Mouse (Mus musculus) neural tube, embryonic 14.5 days (tissue): ENCODE data around the gene Rptn. TPM values are rescaled to one million over a fixed set of nuclear protein-coding genes. Genes with fewer than 3 reads are reported as not detected.
"Not testable (repeated sequence)": the region's sequence is repeated elsewhere in the genome, so short reads cannot be mapped to it uniquely, and the experiment has no call there.

Source experiments
- ATAC-seq: fragments of 200-750 bp; cut with Nextera tagmentation; 2 replicates; pipeline ENCODE4 v1.8.0; 2017; ENCODE audit warnings: low read depth, mild to moderate bottlenecking, moderate TSS enrichment, moderate library complexity
- H3K27ac ChIP-seq: fragments of 300-500 bp; sonication (generic); 2 replicates; pipeline ENCODE4 v1.5.1; 2014; ENCODE audit warnings: low read depth, mild to moderate bottlenecking, control low read depth, low read length, moderate library complexity, mixed read lengths
- H3K27me3 ChIP-seq: fragments of 300-500 bp; sonication (generic); 2 replicates; pipeline ENCODE4 v1.6.1; 2014; ENCODE audit warnings: low read length; ENCODE audit not compliant: control insufficient read depth, insufficient read depth
- H3K36me3 ChIP-seq: fragments of 300-500 bp; sonication (generic); 2 replicates; pipeline ENCODE4 v1.6.1; 2014; ENCODE audit warnings: low read length, mixed read lengths; ENCODE audit not compliant: control insufficient read depth, insufficient read depth
- H3K4me1 ChIP-seq: fragments of 300-500 bp; sonication (generic); 2 replicates; pipeline ENCODE4 v1.6.1; 2014; ENCODE audit warnings: low read length; ENCODE audit not compliant: control insufficient read depth, insufficient read depth
- H3K4me2 ChIP-seq: fragments of 300-500 bp; sonication (generic); 2 replicates; pipeline ENCODE4 v1.6.1; 2014; ENCODE audit warnings: mild to moderate bottlenecking, low read depth, low read length, control low read depth
- H3K4me3 ChIP-seq: fragments of 300-500 bp; sonication (generic); 2 replicates; pipeline ENCODE4 v1.5.1; 2014; ENCODE audit warnings: low read depth, low read length, control low read depth, mixed read lengths
- H3K9ac ChIP-seq: fragments of 300-500 bp; sonication (generic); replicated peaks from 2 replicates; pipeline ENCODE4 v1.6.1; 2014; ENCODE audit warnings: low read depth, mild to moderate bottlenecking, control low read depth, low read length, mixed read lengths
- H3K9me3 ChIP-seq: fragments of 300-500 bp; sonication (generic); 2 replicates; pipeline ENCODE4 v1.6.1; 2016; ENCODE audit warnings: low read length; ENCODE audit not compliant: control insufficient read depth
- WGBS: fragments of 180-500 bp; shearing (Covaris S2); extraction: QIAGEN DNeasy Blood & Tissue Kit; methylation state at CpG from one replicate; pipeline ENCODE4 v1.1.7; 2014; 5-methylcytosine and 5-hydroxymethylcytosine counted together
- microRNA-seq: library from miRNA; unstranded; fragments of <30 nt; microRNA quantifications from one replicate; pipeline ENCODE4, GENCODE M21; 2016
- polyA plus RNA-seq: library from polyadenylated mRNA; unstranded; fragments of >200 nt; fragmentation: Nextera tagmentation; extraction: Ambion mirVana; gene quantifications from 2 replicates; pipeline ENCODE4 v1.2.1, GENCODE M21; 2014

The Rptn gene
- polyA plus RNA-seq, 1 experiment from 2014 or later: not detected

- Histone ChIP-seq H3K4me2 (peak overlapping the region; percentile 82), H3K9ac (0 out of 2 replicates have a peak overlapping the region, but pooled peaks have one; percentile 28), H3K27me3 (peaks cover 13% of the 10 kb centered on the region), H3K4me3 (peak overlapping the region; percentile 48), H3K4me1 (0 out of 2 replicates have a peak, but pooled peaks cover 4% of the 10 kb centered on the region), H3K9me3 (no peaks in the 10 kb centered on the region), H3K27ac (no peak overlapping the region), H3K36me3 (no peaks in the 10 kb centered on the region)
- WGBS: under 1% methylated on average over 54 of the region's 54 CpGs
- ATAC-seq: no peak
These were observed 52.7 kb downstream of the Rptn start for GRCm38 (mm10) chr3:93446128-93446755.

- H3K9me3 ChIP-seq, H3K4me1 ChIP-seq, H3K36me3 ChIP-seq, H3K27ac ChIP-seq, ATAC-seq, H3K9ac ChIP-seq: not testable (repeated sequence)
- peak overlapping the region; percentile 82 for H3K4me2 ChIP-seq
- under 1% methylated on average over 32 of the region's 32 CpGs for WGBS
- H3K4me3 ChIP-seq: peak overlapping the region; percentile 48
- H3K27me3 ChIP-seq: peaks cover 13% of the 10 kb centered on the region
These were observed 53.2 kb downstream of the Rptn start for GRCm38 (mm10) chr3:93446756-93447137.

GRCm38 (mm10) chr3:93447138-93447841, 53.8 kb downstream of the Rptn start:
- Histone ChIP-seq H3K9me3 (no peaks in the 10 kb centered on the region), H3K4me2 (peak overlapping the region; percentile 82), H3K4me1 (0 out of 2 replicates have a peak, but pooled peaks cover 4% of the 10 kb centered on the region), H3K9ac (0 out of 2 replicates have a peak overlapping the region, but pooled peaks have one; percentile 29), H3K36me3 (no peaks in the 10 kb centered on the region), H3K27ac (no peak overlapping the region), H3K4me3 (peak overlapping the region; percentile 48), H3K27me3 (peaks cover 10% of the 10 kb centered on the region)
- under 1% methylated on average over 59 of the region's 59 CpGs for WGBS
- peak; percentile 74 for ATAC-seq

Small RNAs within 50 kb of the gene (microRNA-seq; reads per million reads assigned to microRNA genes)
- not detected for gene Gm22752
- not detected for gene Gm44353

Other genes starting within 250 kb of the Rptn start
- gene Crnn, start 248.9 kb upstream of the Rptn start, polyA plus RNA-seq: not detected in 2 replicates
- gene Flg2, start 196.4 kb upstream of the Rptn start, polyA plus RNA-seq: not detected in 2 replicates
- not detected in 2 replicates for gene Flg, start 120.2 kb upstream of the Rptn start, polyA plus RNA-seq
- not detected in 2 replicates for gene Hrnr, start 74.0 kb upstream of the Rptn start, polyA plus RNA-seq
- gene Tchh, start 48.6 kb downstream of the Rptn start, polyA plus RNA-seq: 1.3 and 1.4 TPM in 2 replicates
- 0.13 TPM in 1 of 2 replicates, not detected in the other for gene Tchhl1, start 75.1 kb downstream of the Rptn start, polyA plus RNA-seq
- 104 and 220 TPM in 2 replicates for gene S100a11, start 126.8 kb downstream of the Rptn start, polyA plus RNA-seq
- 176 and 300 TPM in 2 replicates for gene S100a10, start 161.4 kb downstream of the Rptn start, polyA plus RNA-seq